Mouse (Mus musculus): ENCODE measurements at regions not wholly inside any gene's neighbourhood (a gene's known extent, or its start where the extent isn't known, plus 50 kb on each side); places are given as distances from the start of the nearest gene placed in this dataset.

GRCm38 (mm10) chr17:47225306-47226269 lies 143.1 kb upstream of the Mrps10 start:
- DNase-seq (ENCODE audit: low read depth, low spot score), result no peak

GRCm38 (mm10) chr17:47221068-47221796 lies 147.5 kb upstream of the Mrps10 start:
- no peak for DNase-seq (ENCODE audit: low read depth, low spot score)

GRCm38 (mm10) chr17:47219846-47220245 lies 148.8 kb upstream of the Mrps10 start:
- DNase-seq (ENCODE audit: low read depth, low spot score), result no peak

GRCm38 (mm10) chr17:47216490-47216889 lies 152.2 kb upstream of the Mrps10 start:
- DNase-seq (ENCODE audit: low read depth, low spot score), result no peak

GRCm38 (mm10) chr17:47215841-47216240 lies 152.8 kb upstream of the Mrps10 start:
- DNase-seq (ENCODE audit: low read depth, low spot score), result no peak

GRCm38 (mm10) chr17:47214111-47214510 lies 154.6 kb upstream of the Mrps10 start:
- DNase-seq (ENCODE audit: low read depth, low spot score), result no peak

GRCm38 (mm10) chr17:47210441-47211196 lies 158.1 kb upstream of the Mrps10 start:
- no peak for DNase-seq (ENCODE audit: low read depth, low spot score)

- DNase-seq (ENCODE audit: low read depth, low spot score), result no peak
Measured at GRCm38 (mm10) chr17:47208886-47209585, 159.7 kb upstream of the Mrps10 start.

GRCm38 (mm10) chr17:47207471-47207870 lies 161.2 kb upstream of the Mrps10 start:
- DNase-seq (ENCODE audit: low read depth, low spot score), result no peak

- DNase-seq (ENCODE audit: low read depth, low spot score), result no peak
Measured at GRCm38 (mm10) chr17:47204470-47205162, 164.1 kb upstream of the Mrps10 start.

GRCm38 (mm10) chr17:47199206-47199605 lies 169.5 kb upstream of the Mrps10 start:
- DNase-seq (ENCODE audit: low read depth, low spot score), result no peak

- DNase-seq (ENCODE audit: low read depth, low spot score), result no peak
Measured at GRCm38 (mm10) chr17:47197957-47198356, 170.7 kb upstream of the Mrps10 start.

GRCm38 (mm10) chr17:47196992-47197391 lies 171.7 kb upstream of the Mrps10 start:
- no peak for DNase-seq (ENCODE audit: low read depth, low spot score)

- DNase-seq (ENCODE audit: low read depth, low spot score), result no peak
Measured at GRCm38 (mm10) chr17:47195981-47196380, 172.7 kb upstream of the Mrps10 start.

GRCm38 (mm10) chr17:47194463-47195012 lies 174.1 kb upstream of the Mrps10 start:
- DNase-seq (ENCODE audit: low read depth, low spot score), result no peak

GRCm38 (mm10) chr17:47191416-47191815 lies 177.3 kb upstream of the Mrps10 start:
- no peak for DNase-seq (ENCODE audit: low read depth, low spot score)

- no peak for DNase-seq (ENCODE audit: low read depth, low spot score)
Measured at GRCm38 (mm10) chr17:47189770-47190169, 178.9 kb upstream of the Mrps10 start.

- DNase-seq (ENCODE audit: low read depth, low spot score), result no peak
Measured at GRCm38 (mm10) chr17:47184148-47184547, 173.8 kb upstream of the Ubr2 start.

- DNase-seq (ENCODE audit: low read depth, low spot score), result no peak
Measured at GRCm38 (mm10) chr17:47182118-47182517, 171.8 kb upstream of the Ubr2 start.

- DNase-seq (ENCODE audit: low read depth, low spot score), result no peak
Measured at GRCm38 (mm10) chr17:47179410-47179809, 169.1 kb upstream of the Ubr2 start.

All from retina, adult 2 months (tissue).